Mouse (Mus musculus) lung, adult 2 months (tissue): Measurements from ENCODE around the gene Gphb5. TPM values are rescaled to one million over a fixed set of nuclear protein-coding genes. Genes with fewer than 3 reads are reported as not detected.

Experiments used
- DNase-seq: peaks from one replicate; pipeline ENCODE4 v3.0.0; 2022
- H3K4me1 ChIP-seq: fragments of 200-500 bp; 2 replicates; pipeline ENCODE4 v1.6.1; 2011; ENCODE audit warnings: low read length; ENCODE audit not compliant: control insufficient read depth, insufficient read depth
- H3K4me3 ChIP-seq: fragments of 200-500 bp; replicated peaks from 2 replicates; pipeline ENCODE3; 2011; ENCODE audit warnings: low read depth, mild to moderate bottlenecking, control low read depth, low read length; ENCODE audit errors: extremely low read depth
- CTCF ChIP-seq: fragments of 200-500 bp; IDR thresholded peaks from 2 replicates; pipeline ENCODE4 v1.5.1; 2011; ENCODE audit warnings: mild to moderate bottlenecking, low read length, control low read depth; ENCODE audit not compliant: insufficient read depth
- POLR2A ChIP-seq: fragments of 200-500 bp; IDR thresholded peaks from 2 replicates; pipeline ENCODE4 v1.6.1; 2011; ENCODE audit warnings: low read depth, mild to moderate bottlenecking, control low read depth, low read length, borderline replicate concordance; ENCODE audit errors: extremely low read depth
- WGBS: fragments of 180-500 bp; shearing (Covaris S2); methylation state at CpG from one replicate; pipeline ENCODE4 v1.1.7; 2018; 5-methylcytosine and 5-hydroxymethylcytosine counted together
- polyA plus RNA-seq: library from polyadenylated mRNA; depleted of rRNA; stranded (reverse); fragments of >200 nt; gene quantifications from 2 replicates; pipeline ENCODE4 v1.2.3, GENCODE M21; 2012; rRNA removed

The Gphb5 gene
- polyA plus RNA-seq: not detected in 2 replicates

- no peak for DNase-seq
- WGBS: 90% methylated on average over 4 of the region's 4 CpGs
- H3K4me1 ChIP-seq: peaks cover 4% of the 10 kb centered on the region; the same call in 1 of the 2 replicates
- H3K4me3 ChIP-seq: no peak within 1 kb of the TSS
- TF ChIP-seq POLR2A (no peak), CTCF (no peak)
Observed at GRCm38 (mm10) chr12:75416681-75417080, at the start of gene Gphb5. Gphb5 (minus strand) TSS chr12:75416781.

GRCm38 (mm10) chr12:75466206-75466605, 49.6 kb upstream of the Gphb5 start:
- 71% methylated on average over 7 of the region's 7 CpGs for WGBS
- H3K4me1 ChIP-seq: no peaks in the 10 kb centered on the region
- TF ChIP-seq CTCF: no peak
- no peak for TF ChIP-seq POLR2A
- DNase-seq: no peak
- no peak overlapping the region for H3K4me3 ChIP-seq

GRCm38 (mm10) chr12:75464016-75464769, 47.6 kb upstream of the Gphb5 start:
- 75% methylated on average over 9 of the region's 9 CpGs for WGBS
- TF ChIP-seq CTCF (peak; percentile 84), POLR2A (no peak)
- Histone ChIP-seq H3K4me1 (no peaks in the 10 kb centered on the region), H3K4me3 (no peak overlapping the region)
- no peak for DNase-seq

- no peak for DNase-seq
- 59% methylated on average over 5 of the region's 5 CpGs for whole genome bisulfite sequencing
- TF ChIP-seq POLR2A: no peak
- no peak for TF ChIP-seq CTCF
- no peak overlapping the region for H3K4me3 ChIP-seq
- no peaks in the 10 kb centered on the region for H3K4me1 ChIP-seq
Observed at GRCm38 (mm10) chr12:75460561-75460960, 44.0 kb upstream of the Gphb5 start.

GRCm38 (mm10) chr12:75459656-75460055, 43.1 kb upstream of the Gphb5 start:
- no peak for DNase-seq
- 94% methylated on average over 5 of the region's 5 CpGs for WGBS
- TF ChIP-seq CTCF: no peak
- no peak for TF ChIP-seq POLR2A
- Histone ChIP-seq H3K4me3 (no peak overlapping the region), H3K4me1 (no peaks in the 10 kb centered on the region)

- DNase-seq: no peak
- 65% methylated on average over 6 of the region's 6 CpGs for WGBS
- H3K4me1 ChIP-seq: peaks cover 6% of the 10 kb centered on the region; the same call in 1 of the 2 replicates
- TF ChIP-seq POLR2A (no peak), CTCF (no peak)
- no peak overlapping the region for H3K4me3 ChIP-seq
Observed at GRCm38 (mm10) chr12:75453441-75453840, 36.9 kb upstream of the Gphb5 start.

- TF ChIP-seq POLR2A (no peak), CTCF (no peak)
- H3K4me3 ChIP-seq: no peak overlapping the region
- 72% methylated on average over 4 of the region's 4 CpGs for WGBS
- H3K4me1 ChIP-seq: peaks cover 6% of the 10 kb centered on the region; the same call in 1 of the 2 replicates
- DNase-seq: no peak
Observed at GRCm38 (mm10) chr12:75453027-75453426, 36.4 kb upstream of the Gphb5 start.

- 76% methylated on average over 8 of the region's 8 CpGs for WGBS
- Histone ChIP-seq H3K4me3 (no peak overlapping the region), H3K4me1 (peaks cover 8% of the 10 kb centered on the region; the same call in 1 of the 2 replicates)
- no peak for TF ChIP-seq CTCF
- TF ChIP-seq POLR2A: no peak
- no peak for DNase-seq
Observed at GRCm38 (mm10) chr12:75450592-75450991, 34.0 kb upstream of the Gphb5 start.

GRCm38 (mm10) chr12:75450011-75450410, 33.4 kb upstream of the Gphb5 start:
- TF ChIP-seq POLR2A (no peak), CTCF (no peak)
- Histone ChIP-seq H3K4me1 (peaks cover 8% of the 10 kb centered on the region; the same call in 1 of the 2 replicates), H3K4me3 (no peak overlapping the region)
- 35% methylated on average over 14 of the region's 14 CpGs for WGBS
- DNase-seq: no peak

GRCm38 (mm10) chr12:75449475-75449966, 32.9 kb upstream of the Gphb5 start:
- Histone ChIP-seq H3K4me1 (peaks cover 8% of the 10 kb centered on the region; the same call in 1 of the 2 replicates), H3K4me3 (no peak overlapping the region)
- DNase-seq: no peak
- WGBS: 16% methylated on average over 6 of the region's 6 CpGs
- TF ChIP-seq CTCF: peak; percentile 68
- no peak for TF ChIP-seq POLR2A
